Mouse (Mus musculus) erythroid progenitor cell, adult 5-6 weeks (primary cell): Measurements from ENCODE around the gene Glb1l. TPM values are rescaled to one million over a fixed set of nuclear protein-coding genes. Genes with fewer than 3 reads are reported as not detected.
A peak's percentile ranks its signal among the peaks of the same experiment; 100 is the strongest.

Experiments used
- ATAC-seq: replicated peaks from 2 replicates; pipeline ENCODE4 v1.8.0; 2016; ENCODE audit warnings: moderate number of reproducible peaks, mild to moderate bottlenecking, moderate TSS enrichment, inconsistent platforms; ENCODE audit not compliant: poor library complexity, low FRiP score, severe bottlenecking
- total RNA-seq, 2 experiments: library from RNA; stranded (forward) in 1 of 2; stranded (reverse) in 1 of 2; fragments of 150-400 nt in 1 of 2; fragments of 186-747, 209-891 nt in 1 of 2; gene quantifications; 2 replicates each; pipeline versions ENCODE4 v1.2.3 to v1.2.4; 2015 to 2017; ENCODE audit warnings: low replicate concordance in 2 of 2

Gene Glb1l
- total RNA-seq, 2 experiments from 2014 or later: 14.2 to 23.9 TPM

GRCm38 (mm10) chr1:75212542-75212941, 1.9 kb upstream of the Glb1l start:
- ATAC-seq: no peak

- ATAC-seq: no peak
These were observed 612 bp upstream of the Glb1l start for GRCm38 (mm10) chr1:75211141-75211708.

DNA sequence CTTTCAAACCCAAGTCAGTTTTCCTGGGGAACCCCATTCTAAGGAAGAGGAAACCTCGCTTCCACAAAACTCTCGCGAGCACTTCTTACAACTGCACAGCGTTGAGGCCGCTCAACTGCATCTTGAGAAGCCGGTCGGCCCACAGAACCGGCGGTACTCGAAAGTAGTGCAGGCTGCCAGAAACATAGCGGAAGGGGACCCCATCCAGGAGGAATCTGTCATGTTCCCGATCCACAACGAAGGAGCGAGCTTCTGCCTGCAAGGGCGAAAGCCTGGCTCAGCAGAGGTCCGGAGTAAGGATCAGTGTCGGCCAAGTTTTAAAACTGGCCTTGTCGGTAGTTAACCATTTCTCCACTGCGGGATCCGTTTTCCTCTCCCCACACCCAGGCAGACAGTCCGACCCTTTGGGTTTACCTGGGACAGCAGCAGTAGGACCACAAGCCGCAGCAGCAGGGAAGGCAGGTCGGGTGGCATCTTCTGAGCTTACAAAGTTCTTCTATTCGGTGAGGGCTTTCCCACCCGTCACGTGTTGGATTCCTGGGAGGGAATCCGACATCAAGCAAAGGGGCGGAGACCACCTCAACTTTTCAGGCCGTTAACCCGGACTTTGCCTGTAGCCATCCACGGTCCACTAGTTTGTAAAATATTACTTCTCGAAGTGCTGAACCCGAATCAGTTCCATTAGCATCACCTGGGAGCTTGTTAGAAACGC, 1.5 kb downstream of the Glb1l start:
- peak; percentile 17; the same call in 1 of the 2 replicates for ATAC-seq

- ATAC-seq: no peak
These were observed 9.4 kb downstream of the Glb1l start for GRCm38 (mm10) chr1:75201236-75201635.

- ATAC-seq: peak; percentile 32; the same call in 1 of the 2 replicates
These were observed 18.2 kb downstream of the Glb1l start for GRCm38 (mm10) chr1:75192452-75192851.

GRCm38 (mm10) chr1:75191622-75192402, 18.8 kb downstream of the Glb1l start, which contains the start of the genes Ankzf1 and Atg9a:
Gene Ankzf1 (plus strand): TSS chr1:75192151.
Gene Atg9a (minus strand): TSS chr1:75192196.
- peak; percentile 96 for ATAC-seq

DNA sequence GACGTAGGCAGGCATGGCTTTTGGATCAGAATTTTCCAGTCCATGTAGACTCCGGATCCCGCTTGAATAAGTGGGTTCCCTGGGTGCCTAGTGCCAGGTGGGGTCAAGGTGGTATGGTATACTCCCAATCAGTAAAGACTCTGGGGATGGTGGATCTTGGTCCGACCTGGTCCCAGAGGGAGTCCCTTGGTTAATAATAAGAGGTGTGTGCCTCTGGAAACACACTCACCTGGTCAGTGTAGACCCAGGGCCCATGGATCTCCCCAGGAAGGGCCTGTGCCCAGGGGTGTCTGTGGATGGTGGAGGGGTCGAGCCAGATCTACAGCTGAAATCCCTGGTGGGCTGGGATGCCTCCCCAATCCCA, 19.4 kb downstream of the Glb1l start:
- ATAC-seq: 0 out of 2 replicates have a peak, but pooled peaks have one; percentile 16

- ATAC-seq: no peak
These were observed 20.0 kb downstream of the Glb1l start for GRCm38 (mm10) chr1:75190577-75190976.

DNA sequence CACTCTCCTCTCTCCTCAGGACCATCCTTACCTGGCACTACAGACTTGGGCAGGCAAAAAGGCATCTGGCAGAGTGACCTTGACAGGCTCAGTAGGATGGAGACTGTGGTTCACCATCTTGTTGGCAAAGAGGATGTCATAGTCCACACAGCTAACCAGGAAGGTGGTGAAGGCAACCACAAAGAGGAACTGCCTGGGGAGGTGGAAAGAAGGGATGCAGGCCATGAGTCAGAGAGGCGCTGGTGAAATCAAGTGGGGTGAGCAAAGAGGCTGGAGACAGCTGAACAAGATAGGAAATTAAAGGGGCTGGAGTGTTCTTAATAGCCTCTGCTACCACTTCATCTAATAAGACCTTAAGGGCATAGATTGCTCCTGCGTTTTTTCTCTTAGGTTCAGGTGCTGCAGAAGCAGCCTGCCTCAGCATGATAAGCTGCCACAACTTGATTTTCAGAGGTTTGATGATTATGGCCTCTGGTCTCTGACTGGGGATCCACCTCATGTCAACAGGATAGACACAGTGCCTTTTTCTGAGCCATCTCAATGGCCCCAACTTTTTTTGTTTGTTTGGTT, 22.6 kb downstream of the Glb1l start:
- ATAC-seq: no peak

DNA sequence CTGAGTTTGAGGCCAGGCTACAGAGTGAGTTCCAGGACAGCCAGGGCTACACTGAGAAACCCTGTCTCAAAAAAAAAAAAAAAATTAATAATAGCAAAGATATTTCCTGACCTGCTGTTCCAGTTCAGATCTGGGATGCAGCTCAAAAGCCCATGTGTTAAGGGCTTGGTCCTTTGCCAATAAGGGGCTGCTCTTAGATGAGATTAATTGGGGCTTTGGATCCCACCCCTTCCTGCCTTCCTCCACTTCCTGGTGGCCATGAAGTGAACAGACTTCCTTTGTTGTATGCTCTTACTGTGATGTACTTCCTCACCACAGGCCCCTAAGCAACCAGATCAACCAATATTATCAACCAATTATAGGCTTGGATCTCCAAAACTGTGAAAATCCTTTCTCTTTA, 23.5 kb downstream of the Glb1l start:
- ATAC-seq: no peak

- no peak for ATAC-seq
These were observed 25.1 kb downstream of the Glb1l start for GRCm38 (mm10) chr1:75185495-75185894.

GRCm38 (mm10) chr1:75182160-75182559, 28.5 kb downstream of the Glb1l start:
- ATAC-seq: no peak

DNA sequence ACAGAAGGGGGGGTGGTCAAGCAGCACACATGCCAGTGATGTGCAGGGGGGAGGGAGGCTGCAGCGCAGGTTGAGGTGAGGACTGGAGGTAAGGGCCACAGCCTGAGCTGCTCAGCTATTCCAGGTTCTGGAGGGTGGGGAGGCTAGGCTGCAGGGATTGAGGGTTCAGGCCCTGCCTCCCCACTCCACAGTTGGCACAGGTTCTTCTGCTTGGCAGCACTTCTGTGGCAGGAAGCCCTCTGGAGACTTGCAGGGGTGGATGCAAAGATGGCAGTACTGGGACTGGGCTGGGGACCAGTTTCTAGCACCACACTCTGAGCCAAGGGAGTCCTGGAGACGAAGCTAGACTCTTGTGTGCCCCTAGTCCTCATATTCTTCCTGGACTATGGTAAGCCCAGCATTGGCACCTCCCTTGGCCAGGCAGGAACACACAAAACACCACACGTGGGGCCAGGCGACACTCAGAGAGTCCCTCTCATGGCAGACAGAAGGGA, 29.2 kb downstream of the Glb1l start:
- ATAC-seq: no peak

- no peak for ATAC-seq
These were observed 29.9 kb downstream of the Glb1l start for GRCm38 (mm10) chr1:75180741-75181140.

GRCm38 (mm10) chr1:75180105-75180590, 30.5 kb downstream of the Glb1l start, which contains the start of gene Abcb6:
Gene Abcb6 (minus strand): TSS chr1:75180392.
- ATAC-seq: peak; percentile 85

GRCm38 (mm10) chr1:75179334-75180104, 31.1 kb downstream of the Glb1l start:
- peak; percentile 75 for ATAC-seq

GRCm38 (mm10) chr1:75168472-75169464, 41.8 kb downstream of the Glb1l start, which contains the start of gene Zfand2b:
Gene Zfand2b (plus strand): TSS chr1:75168646.
- ATAC-seq: peak; percentile 91

GRCm38 (mm10) chr1:75168093-75168471, 42.5 kb downstream of the Glb1l start:
- peak; percentile 53 for ATAC-seq
